Mouse (Mus musculus): Measurements from ENCODE around the gene Gm20696.

DNA sequence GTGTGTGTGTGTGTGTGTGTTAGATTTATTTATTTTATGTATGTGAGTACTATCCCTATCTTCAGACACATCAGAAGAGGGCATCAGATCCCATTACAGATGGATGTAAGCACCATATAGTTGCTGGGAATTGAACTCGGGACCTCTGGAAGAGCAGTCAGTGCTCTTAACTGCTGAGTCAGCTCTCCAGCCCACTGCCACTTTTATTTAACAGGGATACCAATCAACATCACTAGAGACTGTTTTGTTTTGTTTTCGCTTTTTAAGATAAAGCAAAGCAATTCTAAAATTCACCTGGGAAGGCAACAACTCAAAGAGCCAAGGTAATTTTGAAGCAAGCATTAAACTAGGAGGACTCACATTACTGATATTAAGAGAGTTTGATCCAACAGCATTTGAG lies 120.2 kb downstream of the Gm20696 start:
- no peak for TF ChIP-seq CTCF (IDR thresholded peaks at IDR 0.05; ENCODE audit: borderline replicate concordance, extremely low read depth, insufficient read depth, insufficient read length)
- TF ChIP-seq POLR2A (IDR thresholded peaks at IDR 0.05; ENCODE audit: borderline replicate concordance, extremely low read depth, insufficient read depth, insufficient read length, poor library complexity, severe bottlenecking): no peak

Data from brain, embryonic 14.5 days (tissue).